Mouse (Mus musculus): ENCODE results near the gene Rbm42.

The Rbm42 gene

GRCm38 (mm10) chr7:30615049-30615760 lies 34.9 kb downstream of the Rbm42 start:
- no peak for DNase-seq

DNA sequence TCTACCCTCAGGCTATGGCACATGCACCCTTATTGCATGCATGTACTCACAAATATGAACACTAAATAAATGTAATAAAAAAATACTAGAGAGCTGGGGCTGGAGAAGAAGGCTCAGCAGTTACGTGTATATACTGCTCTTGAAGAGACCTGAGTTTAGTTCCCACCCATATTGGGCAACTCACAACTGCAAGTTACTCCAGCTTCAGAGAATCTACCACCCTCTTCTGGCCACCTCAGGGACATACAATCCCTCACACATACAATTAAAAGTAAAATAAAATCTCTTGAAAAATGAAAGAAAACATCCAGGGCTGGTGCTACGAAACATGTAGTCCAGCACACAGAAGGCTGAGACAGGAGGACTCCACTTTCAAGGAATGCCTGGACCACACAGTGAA lies 35.7 kb downstream of the Rbm42 start:
- DNase-seq = no peak

DNA sequence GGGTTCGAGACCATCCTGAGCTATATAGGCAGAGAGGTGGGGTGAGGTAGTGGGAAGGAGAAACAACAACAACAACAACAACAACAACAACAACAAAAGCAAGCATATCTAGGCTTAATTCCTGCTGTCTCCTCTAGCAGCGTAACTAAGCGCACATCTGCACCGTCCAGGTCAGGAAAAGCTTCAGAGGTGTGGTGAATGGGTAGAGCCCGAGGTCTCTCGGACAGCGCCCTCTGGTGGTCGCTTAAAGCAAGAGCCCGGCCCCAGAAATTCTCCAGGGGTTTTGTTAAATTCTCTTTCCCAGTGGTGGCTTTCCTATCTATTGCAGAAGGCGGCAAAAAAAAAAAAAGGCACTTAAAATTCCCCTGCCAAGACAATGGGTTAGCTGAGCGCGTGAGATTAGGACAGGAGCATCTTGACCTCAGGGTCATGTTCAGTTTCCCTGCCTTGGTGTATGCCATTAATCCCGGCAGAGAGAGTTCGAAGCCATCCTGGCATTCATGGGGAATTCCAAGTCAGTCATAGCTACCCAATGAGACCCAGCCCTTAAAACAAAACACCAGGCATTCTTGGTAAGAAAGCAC lies 36.5 kb downstream of the Rbm42 start:
- peak in 1 of 2 experiments; percentile 31 for DNase-seq

DNA sequence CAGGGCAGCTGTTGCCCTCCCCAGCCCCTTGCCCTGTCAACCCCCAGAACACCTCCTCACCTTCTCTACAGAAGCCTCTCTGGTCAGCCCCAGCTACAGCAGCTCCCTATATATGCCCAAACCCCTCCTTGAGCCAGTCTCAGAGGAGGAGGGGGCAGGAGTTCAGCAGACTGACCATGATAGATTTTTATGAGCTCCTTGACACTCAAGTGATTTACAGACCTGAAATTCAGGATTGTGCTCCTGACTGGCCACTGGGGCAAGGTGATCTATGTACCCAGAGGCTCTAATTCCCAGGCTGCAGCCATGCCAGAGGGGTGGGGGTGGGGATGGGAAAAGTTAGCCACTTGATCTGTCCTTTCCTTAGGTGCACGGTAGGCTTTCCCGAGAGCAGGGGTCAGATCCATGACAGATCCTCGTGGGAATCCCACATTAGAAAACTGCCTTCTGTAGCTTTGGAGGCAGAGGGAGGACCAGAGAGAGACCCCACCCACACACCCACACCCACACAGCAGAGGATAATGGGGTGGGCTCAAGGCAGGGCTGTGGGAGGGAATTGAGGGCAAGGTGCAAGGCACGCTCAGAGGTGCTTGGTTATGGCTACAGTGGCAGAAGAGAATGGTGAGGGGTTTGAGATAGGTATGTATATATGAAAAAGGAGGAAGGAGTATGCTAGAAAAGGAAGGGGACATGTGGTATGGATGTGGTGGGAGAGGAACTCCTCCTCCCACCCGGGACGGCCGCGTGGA lies 37.3 kb downstream of the Rbm42 start, which contains the start of gene Upk1a:
Gene Upk1a, minus strand, starts transcription at position 194 of the 749 bp plus-strand sequence.
- no peak for DNase-seq

- no peak for DNase-seq
Measured at GRCm38 (mm10) chr7:30610043-30610442, 40.1 kb downstream of the Rbm42 start.

- DNase-seq = no peak
Measured at GRCm38 (mm10) chr7:30608476-30608875, 41.6 kb downstream of the Rbm42 start.

DNA sequence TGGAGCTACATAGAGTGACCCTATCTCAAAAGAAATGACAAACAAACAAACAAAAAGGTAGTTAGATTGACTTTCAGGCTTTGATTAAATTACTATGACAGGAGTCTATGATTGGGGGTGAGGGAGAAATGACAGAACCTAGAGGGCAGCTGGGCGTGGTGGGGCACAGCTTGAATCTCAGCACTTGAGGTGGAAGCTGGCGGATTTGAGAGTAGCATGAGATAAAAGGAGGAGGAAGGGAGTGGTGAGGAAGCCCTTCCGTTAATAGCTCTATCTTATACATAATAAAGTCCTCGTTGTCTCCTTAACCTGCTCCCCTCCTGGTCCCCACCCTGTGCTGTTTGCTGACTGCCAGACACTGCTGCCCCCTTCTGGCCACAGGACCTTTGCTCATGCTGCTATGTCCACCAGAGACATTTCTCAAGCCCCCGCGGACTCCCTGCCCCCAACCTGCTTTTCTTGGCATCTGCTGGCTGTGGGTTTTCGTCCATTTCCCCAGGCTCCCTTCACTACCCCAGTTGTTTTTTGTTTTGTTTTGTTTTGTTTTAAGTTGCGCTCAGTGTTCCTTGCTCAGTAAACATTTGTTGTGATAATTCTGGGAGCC lies 42.3 kb downstream of the Rbm42 start:
- peak; percentile 35 to 36 for DNase-seq

- no peak for DNase-seq
Measured at GRCm38 (mm10) chr7:30604944-30605343, 45.2 kb downstream of the Rbm42 start.

GRCm38 (mm10) chr7:30604424-30604823 lies 45.7 kb downstream of the Rbm42 start:
- DNase-seq = no peak

DNA sequence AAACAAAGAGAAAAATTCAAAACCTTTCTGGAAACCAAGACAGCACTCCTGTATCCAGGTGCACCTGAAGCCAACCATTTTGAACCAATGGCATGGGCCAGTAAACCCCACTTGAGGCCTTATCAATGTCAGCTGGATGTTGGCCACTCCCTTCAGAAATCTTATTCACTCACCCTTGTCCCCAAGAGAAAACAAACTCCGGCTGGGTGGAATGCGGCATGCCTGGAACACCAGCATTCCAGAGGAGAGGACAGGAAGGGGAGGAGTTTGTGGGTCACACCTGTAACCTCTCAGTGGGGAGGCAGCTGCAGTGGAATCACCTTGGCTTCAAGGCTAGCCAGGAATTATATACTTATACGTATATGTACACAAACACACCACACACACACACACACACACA lies 47.5 kb downstream of the Rbm42 start:
- DNase-seq = no peak

DNA sequence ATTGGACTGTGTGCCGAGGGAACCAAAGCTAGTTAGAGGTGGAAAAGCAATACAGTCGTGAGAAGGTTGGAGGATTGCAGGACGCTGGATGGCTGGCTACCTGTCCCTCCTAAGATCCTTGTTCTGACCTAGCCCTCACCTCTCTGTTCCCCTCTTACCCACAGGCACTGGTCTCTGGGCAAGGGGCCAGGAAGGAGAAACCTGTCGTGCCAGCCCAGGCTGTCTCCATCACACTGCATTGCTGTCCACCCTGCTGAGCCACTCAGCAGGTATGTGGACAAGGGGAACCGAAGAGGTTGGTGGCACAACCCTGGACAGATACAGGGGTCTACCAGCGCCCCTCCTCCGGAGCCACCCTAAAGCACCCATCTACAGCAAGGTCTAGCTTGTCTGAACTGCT lies 49.5 kb downstream of the Rbm42 start:
- DNase-seq = no peak

GRCm38 (mm10) chr7:30599933-30600353 lies 50.2 kb downstream of the Rbm42 start:
- DNase-seq = peak; percentile 45 to 54

DNA sequence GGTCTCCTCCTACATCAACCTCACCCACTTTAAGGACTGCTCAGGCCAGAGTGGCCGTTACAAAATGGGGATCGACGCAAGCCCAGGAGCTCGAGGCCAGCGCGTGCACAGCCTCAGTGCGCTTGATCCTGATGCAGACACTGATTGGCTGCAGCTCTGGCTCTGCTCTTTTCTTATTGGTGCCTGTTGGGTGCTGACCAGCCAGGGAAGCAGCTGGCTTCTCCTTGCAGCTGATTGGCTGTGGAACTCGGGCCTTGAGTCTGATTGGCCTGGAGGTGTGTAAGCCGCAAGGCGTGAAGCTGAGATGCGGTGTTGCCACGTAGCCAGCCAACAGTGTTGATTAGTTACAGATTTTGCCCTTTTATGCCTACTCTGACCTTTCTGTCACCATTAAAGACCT lies 51.3 kb downstream of the Rbm42 start, which contains the start of gene Zbtb32:
Gene Zbtb32, minus strand, starts transcription at position 124 of the 400 bp plus-strand sequence.
- no peak for DNase-seq

DNA sequence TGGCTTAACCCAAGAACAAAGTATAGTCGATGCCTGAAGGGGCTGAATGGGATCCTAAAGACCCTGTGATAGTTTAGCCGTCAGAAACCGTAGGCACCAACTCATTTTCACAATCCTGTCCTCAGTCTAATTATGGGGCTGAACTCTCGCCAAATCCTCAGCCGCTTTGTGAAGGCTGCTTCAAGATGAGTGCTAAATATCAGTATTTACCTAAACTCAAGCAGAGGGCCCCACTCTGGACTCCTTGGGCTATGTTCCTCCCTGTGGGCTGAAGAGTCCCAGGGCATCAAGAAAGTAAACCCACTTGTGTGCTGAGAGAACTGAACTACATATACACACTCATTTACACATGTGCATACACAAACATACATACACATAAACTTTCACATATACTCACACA lies 53.3 kb downstream of the Rbm42 start:
- DNase-seq = no peak

DNA sequence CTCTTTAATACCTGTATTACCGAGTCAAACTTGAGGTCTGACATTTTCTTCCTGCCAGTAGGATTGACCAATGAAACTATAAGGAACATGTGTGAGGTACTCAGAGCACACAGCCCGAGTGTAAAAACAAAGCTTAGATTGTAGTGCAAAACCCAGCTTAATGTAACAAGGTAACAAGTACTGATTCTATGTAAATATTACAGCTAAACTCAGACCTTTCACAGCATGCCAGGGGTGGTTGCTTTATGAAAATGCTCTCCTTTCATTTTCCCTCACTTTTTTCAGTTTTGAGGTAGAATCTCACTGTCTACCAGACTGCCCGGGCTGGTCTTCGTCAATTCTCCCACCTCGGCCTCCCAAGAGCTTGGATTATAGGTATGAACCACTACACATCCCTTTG lies 54.0 kb downstream of the Rbm42 start:
- DNase-seq = no peak

GRCm38 (mm10) chr7:30594510-30595024 lies 55.5 kb downstream of the Rbm42 start:
- no peak for DNase-seq

DNA sequence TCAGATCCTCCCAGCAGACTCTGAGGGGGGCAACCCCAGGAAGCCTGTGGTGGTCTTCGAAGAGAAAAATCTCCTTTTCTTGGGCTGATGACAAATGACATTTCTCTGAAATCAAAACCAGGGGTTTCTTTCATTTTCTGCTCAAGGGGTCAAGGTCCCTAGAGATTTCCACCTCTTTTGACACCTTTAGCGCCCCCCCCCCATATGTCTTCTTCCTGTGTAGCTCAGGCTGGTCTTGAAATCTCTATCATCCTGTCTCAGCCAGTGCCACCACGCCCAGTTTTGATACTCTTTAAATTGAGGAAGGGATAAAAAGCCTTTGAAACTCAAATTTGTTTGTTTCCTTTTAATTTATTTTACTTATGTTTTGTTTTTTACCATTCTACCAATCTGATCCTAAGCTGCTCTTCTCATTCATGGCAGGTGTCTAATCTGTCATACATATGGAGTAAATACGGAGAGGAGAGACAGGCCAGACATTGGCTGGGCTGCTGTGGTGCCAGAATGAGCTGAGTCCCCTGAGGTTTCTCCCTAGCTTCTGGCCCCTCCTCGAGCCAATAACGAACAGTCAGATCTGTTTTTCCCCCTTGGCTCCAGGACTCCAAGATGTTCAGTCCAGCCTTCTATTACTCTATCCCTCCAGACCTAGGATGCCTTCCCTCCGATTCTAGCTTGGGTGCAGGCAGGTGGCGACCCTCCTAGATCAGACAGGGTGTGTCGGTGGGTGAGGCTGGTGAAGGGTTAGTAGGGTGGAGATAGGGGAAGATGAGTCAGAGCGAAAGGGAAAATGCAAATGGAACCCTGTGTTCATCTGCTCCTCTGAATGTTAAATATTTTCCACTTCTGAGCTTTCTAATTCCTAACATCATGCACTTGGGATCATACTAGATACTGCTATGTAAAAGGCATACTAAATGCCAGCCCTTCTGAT lies 56.3 kb downstream of the Rbm42 start:
- no peak for DNase-seq

DNA sequence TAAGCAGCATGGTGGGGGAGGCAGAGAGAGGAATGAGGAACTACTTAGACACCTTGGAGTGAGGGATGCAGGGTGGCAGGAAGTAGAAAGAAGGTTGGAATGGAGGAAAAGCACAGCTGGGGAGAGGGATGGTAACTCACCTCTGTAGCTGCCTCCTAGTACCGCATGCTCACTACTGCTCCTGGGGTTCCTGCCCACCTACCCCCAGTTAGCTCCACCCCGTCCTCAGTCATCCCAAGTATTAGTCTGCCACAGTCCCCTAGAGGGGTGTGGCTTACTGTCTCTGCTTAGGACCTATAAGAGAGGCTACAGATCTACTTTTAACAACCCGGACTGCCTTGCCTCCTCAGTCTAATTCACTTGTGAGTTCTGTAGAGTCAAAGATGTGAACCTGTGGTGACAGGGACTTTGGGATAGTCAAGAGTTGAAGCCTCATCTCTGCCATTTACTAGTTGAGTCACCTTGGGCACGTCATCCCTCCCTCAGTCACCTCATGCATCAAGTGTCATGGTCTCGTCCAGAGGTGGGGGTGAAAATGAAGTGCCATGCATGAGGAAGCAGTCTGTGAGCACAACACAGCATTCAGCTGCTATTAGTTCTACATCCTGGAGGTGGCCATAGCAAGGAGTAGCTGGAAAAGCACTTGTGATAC lies 57.2 kb downstream of the Rbm42 start:
- DNase-seq = no peak

DNA sequence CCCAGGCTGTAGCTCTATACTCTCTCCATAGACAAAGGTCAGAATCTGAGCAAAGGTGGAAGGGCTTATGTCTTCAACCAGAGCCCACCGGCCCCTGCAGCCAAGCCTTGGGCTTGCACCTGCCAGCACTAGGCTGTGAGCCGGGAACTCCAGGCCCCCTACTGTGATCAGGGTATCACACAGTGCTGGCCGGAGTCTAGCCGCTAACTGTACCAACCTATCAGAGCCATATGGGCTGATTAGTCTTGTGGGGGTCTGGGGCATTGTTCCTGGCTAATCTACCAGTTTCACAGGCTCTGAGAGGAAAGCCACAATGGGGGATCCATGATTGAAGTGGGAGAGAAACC lies 58.5 kb downstream of the Rbm42 start:
- no peak for DNase-seq
